ENCODE assay signal across 8 mouse cellular contexts in the genomic region with DNA sequence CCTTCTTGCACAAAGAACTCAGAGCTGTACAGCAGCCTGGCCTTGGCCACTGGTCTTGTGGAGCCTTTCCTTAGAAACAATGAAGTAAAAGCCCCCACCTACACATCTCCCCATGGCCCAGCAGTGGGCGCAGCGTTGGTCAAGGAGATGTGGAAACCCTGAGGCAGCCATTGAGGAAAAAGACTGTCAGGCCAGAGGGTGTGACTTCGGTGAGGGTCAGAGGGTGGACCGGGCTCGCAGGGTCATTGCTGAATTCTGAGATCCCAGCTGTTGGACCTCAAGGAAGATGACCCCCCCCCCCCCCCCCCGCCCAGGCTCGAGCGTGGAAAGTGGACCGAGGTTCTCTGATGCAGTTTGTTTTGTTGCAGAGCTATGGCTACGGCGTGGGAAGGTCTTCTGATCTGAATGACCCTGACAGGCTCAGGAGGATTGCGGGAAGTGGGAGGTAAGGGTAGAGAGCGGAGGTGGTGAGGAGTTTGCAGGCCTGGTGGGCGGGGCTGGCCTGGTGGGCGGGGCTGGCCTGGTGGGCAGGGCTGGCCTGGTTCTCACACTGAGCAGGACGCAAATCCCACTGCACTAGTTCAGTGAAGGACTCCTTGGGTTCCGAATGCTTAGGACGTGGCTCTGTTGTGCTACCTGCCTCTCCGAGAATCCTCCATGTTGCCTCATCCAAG. TPM values are rescaled to one million over a fixed set of nuclear protein-coding genes. Genes with fewer than 3 reads are reported as not detected.
DNase-seq lines count a peak whose midpoint lies in the region; ATAC-seq and TF ChIP-seq lines count a peak whose summit lies in the region.

No protein-coding gene starts in this region.

- H3K27me3 ChIP-seq in hindbrain, embryonic 14.5 days (ENCODE audit: control insufficient read depth, insufficient read depth, low read length), result no peaks in the 10 kb centered on the region
- H3K27me3 ChIP-seq in liver, adult 2 months (ENCODE audit: control insufficient read depth, insufficient read depth, low read length), result no peaks in the 10 kb centered on the region
- no peaks in the 10 kb centered on the region for H3K27me3 ChIP-seq in midbrain, postnatal 0 days (ENCODE audit: insufficient read depth, low read length)

- TF ChIP-seq CTCF in brain, embryonic 14.5 days (IDR thresholded peaks at IDR 0.05; ENCODE audit: borderline replicate concordance, extremely low read depth, insufficient read depth, insufficient read length), result no peak
- no peak for TF ChIP-seq CTCF in gastrocnemius, adult 2 months (IDR thresholded peaks at IDR 0.05)
- no peak for TF ChIP-seq CTCF in liver, adult 2 months (IDR thresholded peaks at IDR 0.05; ENCODE audit: low read depth, low read length)
- TF ChIP-seq CTCF in midbrain, postnatal 0 days (IDR thresholded peaks at IDR 0.05), result peak; percentile 12; the same call in 1 of the 2 replicates

- peak overlapping the region; percentile 66 for H3K4me3 ChIP-seq in gastrocnemius, adult 2 months
- peak overlapping the region; percentile 18 for H3K4me3 ChIP-seq in hindbrain, embryonic 14.5 days (replicated peaks; ENCODE audit: low read length)
- peak overlapping the region; percentile 8; the same call in 1 of the 2 replicates for H3K4me3 ChIP-seq in liver, adult 2 months (ENCODE audit: insufficient read depth, low read depth, low read length)
- H3K4me3 ChIP-seq in midbrain, postnatal 0 days (ENCODE audit: low read depth, low read length), result no peak overlapping the region

- H3K27ac ChIP-seq in gastrocnemius, adult 2 months, result peak overlapping the region; percentile 73
- no peak overlapping the region for H3K27ac ChIP-seq in hindbrain, embryonic 14.5 days
- H3K27ac ChIP-seq in liver, adult 2 months (replicated peaks; ENCODE audit: insufficient read depth, low read depth, low read length), result no peak overlapping the region
- no peak overlapping the region for H3K27ac ChIP-seq in midbrain, postnatal 0 days (ENCODE audit: low read depth, low read length)

- H3K79me2 ChIP-seq in liver, adult 2 months (ENCODE audit: control insufficient read depth, insufficient read depth, low read length), result no peaks in the 10 kb centered on the region

- no peaks in the 10 kb centered on the region for H3K9me3 ChIP-seq in hindbrain, embryonic 14.5 days (ENCODE audit: control insufficient read depth, low read length)
- no peaks in the 10 kb centered on the region for H3K9me3 ChIP-seq in midbrain, postnatal 0 days (ENCODE audit: low read length)

- H3K36me3 ChIP-seq in hindbrain, embryonic 14.5 days (replicated peaks; ENCODE audit: control insufficient read depth, insufficient read depth), result no peaks in the 10 kb centered on the region
- H3K36me3 ChIP-seq in liver, adult 2 months (ENCODE audit: control insufficient read depth, insufficient read depth, low read length), result no peaks in the 10 kb centered on the region
- no peaks in the 10 kb centered on the region for H3K36me3 ChIP-seq in midbrain, postnatal 0 days (ENCODE audit: insufficient read depth, low read length)

- no peak; the same call in 1 of the 2 replicates for ATAC-seq in hindbrain, embryonic 14.5 days (ENCODE audit: low FRiP score)
- ATAC-seq in midbrain, postnatal 0 days (ENCODE audit: low FRiP score), result peak; percentile 28; the same call in 1 of the 2 replicates

- 9% methylated on average over 17 of the region's 19 CpGs for WGBS in hindbrain, embryonic 14.5 days
- WGBS in liver, adult 2 months, result 13% methylated on average over 18 of the region's 19 CpGs
- 10% methylated on average over 18 of the region's 19 CpGs for WGBS in midbrain, postnatal 0 days

- no peak overlapping the region for H3K9ac ChIP-seq in hindbrain, embryonic 14.5 days
- H3K9ac ChIP-seq in liver, adult 2 months (ENCODE audit: low read depth, low read length), result peak overlapping the region; percentile 12
- no peak overlapping the region for H3K9ac ChIP-seq in midbrain, postnatal 0 days (replicated peaks; ENCODE audit: low read length, poor library complexity, severe bottlenecking)

- H3K4me1 ChIP-seq in hindbrain, embryonic 14.5 days (replicated peaks; ENCODE audit: control insufficient read depth, insufficient read depth, low read length), result peaks cover 34% of the 10 kb centered on the region
- H3K4me1 ChIP-seq in liver, adult 2 months (ENCODE audit: control insufficient read depth, insufficient read depth, low read length), result peaks cover 18% of the 10 kb centered on the region
- H3K4me1 ChIP-seq in midbrain, postnatal 0 days (ENCODE audit: insufficient read depth, low read length), result no peaks in the 10 kb centered on the region

- DNase-seq in MN1 (ENCODE audit: low spot score), result peak; percentile 72
- DNase-seq in brain, embryonic 14.5 days (ENCODE audit: low read depth), result peak; percentile 66
- DNase-seq in gastrocnemius, adult 2 months, result peak; percentile 88
- DNase-seq in hindbrain, embryonic 14.5 days (ENCODE audit: low spot score), result no peak
- DNase-seq in liver, adult 2 months (ENCODE audit: extremely low read depth, low read depth, low spot score), result peak; percentile 35
- no peak for DNase-seq in midbrain, postnatal 0 days (ENCODE audit: low spot score)
- DNase-seq in testis, postnatal 10 days (ENCODE audit: low spot score), result peak; percentile 97
- DNase-seq in left cerebral cortex, postnatal 14 days (ENCODE audit: low spot score in 2 of 2), result no peak

- TF ChIP-seq POLR2A in brain, embryonic 14.5 days (IDR thresholded peaks at IDR 0.05; ENCODE audit: borderline replicate concordance, extremely low read depth, insufficient read depth, insufficient read length, poor library complexity, severe bottlenecking), result no peak
- no peak for TF ChIP-seq POLR2A in liver, adult 2 months (IDR thresholded peaks at IDR 0.05; ENCODE audit: extremely low read depth, insufficient read depth, low read length)

- peak overlapping the region; percentile 39 for H3K4me2 ChIP-seq in hindbrain, embryonic 14.5 days (replicated peaks)
- H3K4me2 ChIP-seq in midbrain, postnatal 0 days (ENCODE audit: low read depth, low read length, poor library complexity, severe bottlenecking), result peak overlapping the region; percentile 44

- intact Hi-C loops in gastrocnemius, adult 2 months (cut with DNase I), result no loop called here
- intact Hi-C loops in left cerebral cortex, postnatal 14 days (cut with DNase I), result no loop called here

RNA-seq across cellular contexts. Expression of a gene that starts 32.6 kb away (rescaled TPM):
- 6.2 and 9.7 TPM in 2 replicates for polyA plus RNA-seq in brain, embryonic 14.5 days (2012; rRNA removed)
- 10 to 100 TPM; 44.2 to 55.4 TPM for total RNA-seq in gastrocnemius, adult 2 months (2021)
- polyA plus RNA-seq in hindbrain, embryonic 14.5 days (2014; fragmentation: Nextera tagmentation; extraction: Ambion mirVana), result 5.5 and 6.1 TPM in 2 replicates
- 68.3 and 101 TPM in 2 replicates for total RNA-seq in liver, adult 2 months (2014; rRNA removed)
- 91.7 and 93.5 TPM in 2 replicates for polyA plus RNA-seq in liver, adult 2 months (2012; rRNA removed)
- total RNA-seq in midbrain, postnatal 0 days (2014; rRNA removed), result 13.3 and 16.0 TPM in 2 replicates
- 6.8 and 8.6 TPM in 2 replicates for polyA plus RNA-seq in midbrain, postnatal 0 days (2015; fragmentation: Nextera tagmentation; extraction: Ambion mirVana)
- total RNA-seq in left cerebral cortex, postnatal 14 days (2021), result 1 to 10 TPM; 7.1 to 8.3 TPM

RNA-seq across cellular contexts. Expression of a gene that starts 50.2 kb away (rescaled TPM):
- polyA plus RNA-seq in brain, embryonic 14.5 days (2012; rRNA removed), result 3.5 and 3.7 TPM in 2 replicates
- 1 to 10 TPM; 1.2 to 2.2 TPM for total RNA-seq in gastrocnemius, adult 2 months (2021)
- 1.6 and 1.7 TPM in 2 replicates for polyA plus RNA-seq in hindbrain, embryonic 14.5 days (2014; fragmentation: Nextera tagmentation; extraction: Ambion mirVana)
- total RNA-seq in liver, adult 2 months (2014; rRNA removed), result 0.40 and 0.46 TPM in 2 replicates
- polyA plus RNA-seq in liver, adult 2 months (2012; rRNA removed), result 0.52 and 0.69 TPM in 2 replicates
- total RNA-seq in midbrain, postnatal 0 days (2014; rRNA removed), result 4.6 and 5.5 TPM in 2 replicates
- polyA plus RNA-seq in midbrain, postnatal 0 days (2015; fragmentation: Nextera tagmentation; extraction: Ambion mirVana), result 1.1 and 1.5 TPM in 2 replicates
- 1 to 10 TPM; 3.8 to 4.8 TPM for total RNA-seq in left cerebral cortex, postnatal 14 days (2021)

Comparison
In these comparisons a context has a peak if more than half of its experiments do, and no peak if none do; other contexts are left out.
1. DNase-seq: peak in MN1 (single experiment), brain, embryonic 14.5 days (single experiment), gastrocnemius, adult 2 months (single experiment), liver, adult 2 months (single experiment) and testis, postnatal 10 days (single experiment); none in hindbrain, embryonic 14.5 days (single experiment), midbrain, postnatal 0 days (single experiment) and left cerebral cortex, postnatal 14 days (0 of 2).